Mouse (Mus musculus) fat pad, adult 2 months (tissue): Measurements from ENCODE around the gene Hdac7.

Experiments
- DNase-seq: peaks from one replicate; pipeline ENCODE4 v3.0.0-alpha.2; 2011; ENCODE audit warnings: low read depth, low spot score; ENCODE audit errors: extremely low read depth

The Hdac7 gene

GRCm38 (mm10) chr15:97791126-97791700, 53.1 kb downstream of the Hdac7 start:
- DNase-seq: no peak

GRCm38 (mm10) chr15:97789761-97790505, 54.4 kb downstream of the Hdac7 start:
- no peak for DNase-seq

GRCm38 (mm10) chr15:97788821-97789220, 55.5 kb downstream of the Hdac7 start:
- DNase-seq: peak; percentile 56

- peak; percentile 90 for DNase-seq
Observed at GRCm38 (mm10) chr15:97787799-97788667, 56.3 kb downstream of the Hdac7 start.

DNA sequence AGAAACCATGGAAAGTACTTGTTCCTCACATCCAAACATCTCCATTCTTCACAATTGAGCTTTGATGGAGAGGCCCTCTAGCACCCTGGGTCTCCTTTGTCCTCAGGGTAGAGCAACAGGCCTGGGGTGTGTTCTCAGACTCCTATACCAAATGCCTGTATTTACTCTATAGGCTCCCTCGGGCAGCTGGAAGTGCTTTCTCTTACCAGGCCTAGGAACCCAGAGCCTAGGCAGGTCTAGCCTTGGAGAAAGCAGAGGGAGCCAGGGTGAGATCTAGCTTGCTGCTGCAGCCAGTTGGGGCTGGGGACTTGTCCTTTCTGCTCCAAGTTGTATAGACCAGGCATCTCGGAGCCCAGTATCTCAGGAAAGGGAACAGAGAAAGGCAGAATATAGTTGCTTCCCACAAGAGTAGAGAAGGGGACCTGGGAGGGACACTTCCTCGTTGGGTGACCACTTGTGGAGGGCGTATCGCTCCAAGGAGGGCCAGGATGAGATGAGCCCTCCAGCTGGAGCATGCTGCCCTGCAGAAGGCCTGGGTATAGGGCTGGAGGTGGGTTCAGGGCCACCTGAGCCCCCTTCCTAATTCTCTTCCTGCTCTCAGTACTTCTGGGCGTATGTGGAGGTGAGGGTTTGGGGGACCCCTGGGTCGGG, 57.0 kb downstream of the Hdac7 start:
- DNase-seq: no peak

DNA sequence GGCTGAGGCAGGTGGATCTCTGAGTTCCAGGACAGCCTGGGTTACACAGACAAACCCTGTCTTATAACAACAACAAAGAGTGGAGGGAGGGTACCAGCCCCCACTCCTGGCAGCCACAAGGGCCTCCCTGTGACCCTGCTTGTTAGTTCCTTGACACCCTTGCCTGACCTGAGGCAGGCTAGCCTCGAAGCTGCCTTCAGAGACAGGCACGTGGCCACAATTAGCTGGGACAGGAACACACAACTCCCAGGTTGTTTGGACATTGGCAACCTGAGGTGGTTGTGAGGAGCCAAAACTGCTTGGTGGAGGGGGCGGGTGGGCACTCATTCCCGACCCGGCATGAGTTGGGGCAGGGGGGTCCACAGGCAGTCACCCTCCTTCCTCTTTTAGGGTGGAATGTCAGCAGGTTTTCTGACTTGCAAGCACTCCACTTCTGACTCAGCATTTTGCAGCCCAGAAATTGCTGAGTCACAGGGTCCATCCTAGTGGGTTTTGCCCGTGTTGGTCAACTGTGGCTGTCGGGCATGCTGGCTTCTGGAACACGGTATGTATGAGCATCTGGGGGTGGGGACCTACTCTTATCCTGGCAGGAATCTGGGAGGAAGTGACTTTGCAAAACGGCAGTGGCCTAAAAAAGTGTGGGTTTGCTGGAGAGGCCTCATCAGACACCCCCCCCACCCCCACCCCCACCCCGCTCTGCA, 57.7 kb downstream of the Hdac7 start:
- DNase-seq: no peak

- no peak for DNase-seq
Observed at GRCm38 (mm10) chr15:97785731-97786411, 58.4 kb downstream of the Hdac7 start.

GRCm38 (mm10) chr15:97784561-97785161, 59.6 kb downstream of the Hdac7 start:
- DNase-seq: no peak

GRCm38 (mm10) chr15:97784092-97784559, 60.2 kb downstream of the Hdac7 start:
- no peak for DNase-seq

DNA sequence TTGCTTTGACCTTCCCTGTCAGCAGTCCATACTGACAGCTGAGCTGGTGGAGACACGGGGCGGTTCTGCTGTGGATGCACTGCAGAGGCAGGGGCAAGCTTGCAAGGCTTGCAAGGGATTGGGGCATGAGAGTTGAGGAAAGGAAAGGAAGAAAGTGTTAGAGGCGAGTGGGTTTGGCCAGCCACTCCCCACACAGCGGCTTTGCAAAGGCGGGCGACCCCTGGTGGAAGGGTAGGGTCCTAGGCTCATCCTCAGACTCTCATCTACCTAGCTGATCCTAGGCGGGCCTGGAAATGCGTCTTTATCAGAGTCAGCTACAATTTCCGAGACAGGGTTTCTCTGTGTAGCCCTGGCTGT, 61.6 kb downstream of the Hdac7 start:
- no peak for DNase-seq

DNA sequence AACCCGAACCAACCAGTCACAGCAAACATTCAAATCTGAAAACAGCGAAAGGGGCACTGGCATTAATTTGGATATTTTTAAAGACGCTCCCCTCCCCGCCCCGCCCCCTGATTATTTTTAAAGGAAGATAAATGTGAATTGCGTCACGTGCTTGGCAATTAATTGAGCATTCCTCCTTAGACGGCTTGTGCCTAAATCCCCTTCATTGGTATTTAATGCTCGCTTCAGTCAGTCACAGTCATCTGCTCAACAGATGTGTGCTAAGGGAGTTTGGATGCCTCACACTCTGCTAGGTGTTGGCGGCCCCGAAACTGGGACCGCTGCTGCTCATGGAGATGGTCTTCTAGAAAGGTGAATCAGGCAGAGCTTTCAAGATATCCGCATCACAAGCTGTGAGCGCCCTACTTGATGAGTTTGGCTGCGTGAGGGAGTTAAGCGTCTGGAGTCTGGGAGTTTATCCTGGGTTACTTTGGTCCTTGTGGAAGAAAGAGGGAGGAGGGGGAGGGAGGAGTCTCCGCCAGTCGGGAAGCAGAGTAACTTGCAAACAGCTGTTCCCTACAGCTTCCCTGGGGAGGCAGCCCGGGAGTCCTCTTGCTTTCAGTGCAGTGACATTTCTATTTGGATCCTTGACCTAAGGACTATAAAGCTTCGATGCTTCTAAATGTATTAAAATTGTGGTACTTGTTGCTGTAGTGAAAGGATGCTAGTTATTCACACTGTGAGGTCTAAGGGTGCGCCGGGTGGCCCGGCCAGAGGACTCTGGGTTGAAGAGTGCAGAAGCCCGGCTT, 62.1 kb downstream of the Hdac7 start:
- DNase-seq: no peak

DNA sequence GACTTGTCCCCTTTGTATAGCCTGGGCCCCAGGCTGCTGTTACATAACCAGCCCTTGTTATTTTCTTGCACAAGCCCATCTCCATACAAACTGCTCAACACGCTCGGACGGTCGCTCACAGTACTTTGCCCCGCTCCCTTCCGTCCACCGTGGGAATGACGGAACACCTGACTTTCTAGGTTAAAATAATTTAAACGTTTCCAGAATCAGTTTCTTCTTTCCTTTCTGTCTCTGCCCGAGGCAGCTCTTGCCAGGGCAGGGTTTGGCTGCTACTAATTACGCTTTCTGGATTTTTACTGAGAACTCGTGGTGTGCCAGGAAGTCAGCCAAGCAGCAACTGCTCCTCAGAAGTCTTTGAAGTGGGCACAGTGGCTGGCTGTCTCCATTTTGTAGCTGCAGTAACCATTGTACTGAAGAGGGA, 63.7 kb downstream of the Hdac7 start:
- no peak for DNase-seq

GRCm38 (mm10) chr15:97779576-97779975, 64.7 kb downstream of the Hdac7 start:
- no peak for DNase-seq

DNA sequence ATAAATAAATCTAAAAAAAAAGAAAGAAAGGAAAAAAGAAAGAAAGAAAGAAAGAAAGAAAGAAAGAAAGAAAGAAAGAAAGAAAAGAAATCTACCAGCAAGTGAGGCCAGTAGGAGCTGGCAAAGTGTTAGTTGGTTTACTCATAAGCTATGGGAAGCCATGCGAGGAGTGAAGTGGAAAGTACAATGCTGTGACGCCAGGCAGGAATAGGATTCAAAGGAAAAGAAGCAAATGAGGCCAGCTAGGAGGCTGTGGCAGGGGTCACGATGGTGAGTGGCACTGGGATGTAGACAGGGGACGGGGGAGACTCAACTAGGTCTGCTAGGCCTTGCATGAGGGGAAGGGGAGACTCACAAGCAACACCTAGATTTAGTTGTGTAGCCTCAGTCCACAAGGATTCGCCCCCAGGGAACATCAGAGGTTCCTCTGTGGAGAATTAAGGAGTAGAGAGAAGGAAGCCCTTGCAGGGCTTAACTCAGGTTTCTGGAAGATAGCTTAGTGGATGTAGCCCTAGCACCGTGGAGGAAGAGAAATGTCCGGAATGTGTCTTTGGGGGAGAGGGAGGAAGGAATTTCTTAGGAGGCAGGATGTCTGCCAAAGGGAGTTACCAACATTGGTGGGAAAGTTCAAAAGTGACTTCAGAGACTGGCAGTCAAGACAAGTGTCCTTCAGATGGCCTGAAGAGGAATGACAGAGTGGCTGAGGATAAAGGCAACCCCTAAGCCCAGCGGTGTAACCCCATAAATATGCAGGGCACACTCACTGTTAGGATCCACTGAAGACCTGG, 65.8 kb downstream of the Hdac7 start, which contains the start of gene Slc48a1:
Gene Slc48a1 (plus strand): TSS at position 210 of the 788 bp plus-strand sequence.
- no peak for DNase-seq

- DNase-seq: no peak
Observed at GRCm38 (mm10) chr15:97776919-97777318, 67.4 kb downstream of the Hdac7 start.

- no peak for DNase-seq
Observed at GRCm38 (mm10) chr15:97776514-97776913, 67.8 kb downstream of the Hdac7 start.

DNA sequence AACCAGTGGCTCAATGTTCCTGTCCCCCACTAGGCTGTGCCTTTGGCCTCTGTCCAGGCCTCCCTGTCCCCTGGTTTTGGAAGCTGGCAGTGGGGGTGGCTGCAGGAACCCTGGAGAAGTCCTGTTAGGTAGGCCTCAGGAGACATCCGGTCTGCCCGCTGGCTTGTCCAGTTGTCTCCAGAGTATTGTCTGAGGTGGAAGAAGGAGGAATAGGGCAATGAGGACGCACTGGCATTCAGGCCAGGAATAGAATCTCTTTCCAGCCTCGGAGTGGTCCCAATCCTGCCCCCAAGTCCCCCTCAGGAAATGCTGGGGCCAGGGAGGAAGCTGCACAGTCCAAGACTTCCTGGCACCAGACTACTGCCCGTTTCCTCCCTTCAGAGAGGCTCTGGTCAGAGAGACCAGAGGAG, 70.3 kb downstream of the Hdac7 start:
- no peak for DNase-seq

GRCm38 (mm10) chr15:97773108-97773507, 71.2 kb downstream of the Hdac7 start:
- no peak for DNase-seq
